Mouse (Mus musculus): ENCODE data around the gene Agap1. TPM values are rescaled to one million over a fixed set of nuclear protein-coding genes. Genes with fewer than 3 reads are reported as not detected.

The Agap1 gene
- polyA plus RNA-seq, 1 experiment from 2014 or later: 10.8 TPM

DNA sequence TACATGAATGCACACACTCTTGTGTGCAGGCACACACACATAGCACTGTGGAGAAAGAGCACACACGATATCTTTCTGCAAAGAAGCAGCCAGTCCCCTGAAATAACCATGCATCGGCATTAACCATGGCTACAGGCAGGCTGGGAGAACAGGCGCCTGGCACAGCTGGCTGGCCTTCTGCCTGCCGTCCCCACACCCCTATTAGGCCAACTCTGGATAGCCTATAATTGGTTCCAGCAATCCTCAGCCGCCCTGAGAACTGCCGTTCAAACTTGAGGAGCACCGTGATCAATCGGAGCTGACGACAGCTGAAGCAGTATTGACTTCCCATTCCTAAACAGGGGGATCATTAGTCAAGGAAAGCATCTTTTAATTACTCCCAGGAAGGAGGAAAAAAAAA, 391.5 kb downstream of the Agap1 start:
- ATAC-seq (replicated peaks; ENCODE audit: insufficient number of reproducible peaks, low FRiP score, low TSS enrichment): no peak
- H3K9ac ChIP-seq (ENCODE audit: low read depth, low read length): no peak overlapping the region
- WGBS (ENCODE audit: insufficient replicate concordance): 65% methylated on average over 9 of the region's 9 CpGs
- no peak overlapping the region for H3K4me2 ChIP-seq
- no peaks in the 10 kb centered on the region for H3K4me1 ChIP-seq (ENCODE audit: control insufficient read depth, insufficient read depth, low read length)
- H3K27ac ChIP-seq (ENCODE audit: low read depth, low read length): no peak overlapping the region
- no peaks in the 10 kb centered on the region for H3K27me3 ChIP-seq (ENCODE audit: control insufficient read depth, insufficient read depth, low read length)
- H3K36me3 ChIP-seq (ENCODE audit: control insufficient read depth, insufficient read depth, low read length): peaks cover 4% of the 10 kb centered on the region; the same call in 1 of the 2 replicates
- no peaks in the 10 kb centered on the region for H3K9me3 ChIP-seq (replicated peaks; ENCODE audit: control insufficient read depth, low read length)
- H3K4me3 ChIP-seq (ENCODE audit: low read depth, low read length): no peak overlapping the region

DNA sequence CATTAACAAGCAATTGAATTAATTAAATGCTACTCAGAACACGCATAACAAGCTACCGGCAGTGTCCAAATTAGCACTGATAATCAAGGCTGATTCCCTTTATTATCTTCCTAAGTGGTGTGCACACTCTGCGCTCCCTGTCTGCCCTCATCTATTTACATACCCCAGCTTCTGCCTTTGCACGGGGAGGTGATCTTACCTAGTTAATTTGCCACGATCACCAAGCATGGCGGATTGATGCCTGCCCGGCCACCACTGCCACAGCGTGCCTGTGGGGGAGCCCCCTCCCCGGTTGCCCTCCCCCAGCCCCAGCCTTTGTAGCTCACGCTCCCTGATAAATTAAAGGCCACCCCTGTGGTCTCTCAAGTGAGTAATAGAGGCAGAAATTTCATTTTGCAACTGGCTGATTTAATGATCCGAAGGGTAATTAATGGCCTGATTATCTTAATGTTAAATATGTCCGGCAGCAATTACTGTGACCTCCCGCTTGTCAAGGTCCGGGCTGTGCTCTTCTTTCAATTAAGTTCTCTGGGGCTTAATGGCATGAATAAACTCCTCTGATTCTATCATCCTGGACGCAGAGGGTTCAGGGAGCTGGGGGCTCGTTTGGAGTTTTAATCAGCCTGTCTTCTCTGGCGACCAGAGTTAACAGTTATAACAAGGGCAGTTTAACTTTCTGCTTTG, 393.9 kb downstream of the Agap1 start:
- WGBS (ENCODE audit: insufficient replicate concordance): 78% methylated on average over 17 of the region's 17 CpGs

DNA sequence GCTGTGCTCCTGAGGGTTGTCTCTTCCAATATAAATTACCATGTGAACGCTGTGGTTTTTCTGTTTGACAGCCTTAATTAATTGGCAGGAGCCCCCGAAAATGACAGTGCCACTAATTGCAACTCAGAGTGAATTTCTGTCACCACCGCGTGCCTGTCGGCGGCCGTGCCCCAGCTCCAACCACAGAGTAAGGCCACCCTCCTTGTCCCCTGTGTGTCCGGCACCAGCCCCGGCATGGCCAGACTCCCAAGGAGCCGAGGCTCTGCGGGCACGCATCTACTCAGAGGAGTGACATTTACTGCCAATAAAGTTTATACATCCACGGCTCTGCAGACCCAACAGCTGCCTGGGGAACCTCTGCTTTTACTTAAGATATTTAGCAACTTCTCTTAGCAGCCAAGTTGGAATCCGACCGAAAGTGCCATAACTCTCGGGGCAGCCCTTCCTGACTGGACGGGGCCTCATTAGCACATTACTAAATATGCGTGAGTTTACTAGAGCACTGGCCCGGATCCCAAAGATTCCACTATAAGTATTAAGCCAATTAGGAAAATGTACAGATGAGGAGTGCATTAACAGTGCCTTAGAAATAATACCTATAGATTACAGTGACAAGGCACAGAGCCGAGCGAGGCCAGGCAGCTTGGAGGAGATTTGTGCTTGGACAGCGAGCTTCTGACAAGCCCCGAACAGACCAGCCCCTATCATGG, 394.7 kb downstream of the Agap1 start:
- no peak overlapping the region for H3K27ac ChIP-seq (ENCODE audit: low read depth, low read length)
- no peak overlapping the region for H3K9ac ChIP-seq (ENCODE audit: low read depth, low read length)
- ATAC-seq (replicated peaks; ENCODE audit: insufficient number of reproducible peaks, low FRiP score, low TSS enrichment): no peak
- 83% methylated on average over 23 of the region's 23 CpGs for WGBS (ENCODE audit: insufficient replicate concordance)
- no peaks in the 10 kb centered on the region for H3K9me3 ChIP-seq (replicated peaks; ENCODE audit: control insufficient read depth, low read length)
- H3K27me3 ChIP-seq (ENCODE audit: control insufficient read depth, insufficient read depth, low read length): no peaks in the 10 kb centered on the region
- no peaks in the 10 kb centered on the region for H3K36me3 ChIP-seq (ENCODE audit: control insufficient read depth, insufficient read depth, low read length)
- H3K4me1 ChIP-seq (ENCODE audit: control insufficient read depth, insufficient read depth, low read length): no peaks in the 10 kb centered on the region
- H3K4me2 ChIP-seq: no peak overlapping the region
- no peak overlapping the region for H3K4me3 ChIP-seq (ENCODE audit: low read depth, low read length)

More for the DNA sequence above, 393.9 kb downstream of the Agap1 start:
- H3K9ac ChIP-seq (ENCODE audit: low read depth, low read length): no peak overlapping the region
- no peak for ATAC-seq (replicated peaks; ENCODE audit: insufficient number of reproducible peaks, low FRiP score, low TSS enrichment)
- no peaks in the 10 kb centered on the region for H3K4me1 ChIP-seq (ENCODE audit: control insufficient read depth, insufficient read depth, low read length)
- H3K4me3 ChIP-seq (ENCODE audit: low read depth, low read length): no peak overlapping the region
- no peak overlapping the region for H3K4me2 ChIP-seq
- no peak overlapping the region for H3K27ac ChIP-seq (ENCODE audit: low read depth, low read length)
- no peaks in the 10 kb centered on the region for H3K27me3 ChIP-seq (ENCODE audit: control insufficient read depth, insufficient read depth, low read length)
- no peaks in the 10 kb centered on the region for H3K36me3 ChIP-seq (ENCODE audit: control insufficient read depth, insufficient read depth, low read length)
- no peaks in the 10 kb centered on the region for H3K9me3 ChIP-seq (replicated peaks; ENCODE audit: control insufficient read depth, low read length)

GRCm38 (mm10) chr1:89849861-89850230, 395.2 kb downstream of the Agap1 start:
- no peak overlapping the region for H3K4me2 ChIP-seq
- H3K9me3 ChIP-seq (replicated peaks; ENCODE audit: control insufficient read depth, low read length): no peaks in the 10 kb centered on the region
- no peak for ATAC-seq (replicated peaks; ENCODE audit: insufficient number of reproducible peaks, low FRiP score, low TSS enrichment)
- no peaks in the 10 kb centered on the region for H3K4me1 ChIP-seq (ENCODE audit: control insufficient read depth, insufficient read depth, low read length)
- no peaks in the 10 kb centered on the region for H3K36me3 ChIP-seq (ENCODE audit: control insufficient read depth, insufficient read depth, low read length)
- H3K4me3 ChIP-seq (ENCODE audit: low read depth, low read length): no peak overlapping the region
- H3K9ac ChIP-seq (ENCODE audit: low read depth, low read length): no peak overlapping the region
- WGBS (ENCODE audit: insufficient replicate concordance): 88% methylated on average over 7 of the region's 7 CpGs
- H3K27me3 ChIP-seq (ENCODE audit: control insufficient read depth, insufficient read depth, low read length): no peaks in the 10 kb centered on the region
- H3K27ac ChIP-seq (ENCODE audit: low read depth, low read length): no peak overlapping the region

GRCm38 (mm10) chr1:89850681-89851414, 396.2 kb downstream of the Agap1 start:
- Histone ChIP-seq H3K27me3 (ENCODE audit: control insufficient read depth, insufficient read depth, low read length) (no peaks in the 10 kb centered on the region), H3K36me3 (ENCODE audit: control insufficient read depth, insufficient read depth, low read length) (no peaks in the 10 kb centered on the region), H3K4me2 (no peak overlapping the region), H3K4me3 (ENCODE audit: low read depth, low read length) (no peak overlapping the region), H3K4me1 (ENCODE audit: control insufficient read depth, insufficient read depth, low read length) (no peaks in the 10 kb centered on the region), H3K27ac (ENCODE audit: low read depth, low read length) (no peak overlapping the region), H3K9ac (ENCODE audit: low read depth, low read length) (no peak overlapping the region), H3K9me3 (replicated peaks; ENCODE audit: control insufficient read depth, low read length) (no peaks in the 10 kb centered on the region)
- no peak for ATAC-seq (replicated peaks; ENCODE audit: insufficient number of reproducible peaks, low FRiP score, low TSS enrichment)
- WGBS (ENCODE audit: insufficient replicate concordance): 78% methylated on average over 11 of the region's 11 CpGs

- H3K27ac ChIP-seq (ENCODE audit: low read depth, low read length): no peak overlapping the region
- no peaks in the 10 kb centered on the region for H3K36me3 ChIP-seq (ENCODE audit: control insufficient read depth, insufficient read depth, low read length)
- no peak for ATAC-seq (replicated peaks; ENCODE audit: insufficient number of reproducible peaks, low FRiP score, low TSS enrichment)
- H3K4me1 ChIP-seq (ENCODE audit: control insufficient read depth, insufficient read depth, low read length): no peaks in the 10 kb centered on the region
- no peak overlapping the region for H3K4me2 ChIP-seq
- H3K27me3 ChIP-seq (ENCODE audit: control insufficient read depth, insufficient read depth, low read length): no peaks in the 10 kb centered on the region
- WGBS (ENCODE audit: insufficient replicate concordance): 29% methylated on average over 3 of the region's 3 CpGs
- H3K9me3 ChIP-seq (replicated peaks; ENCODE audit: control insufficient read depth, low read length): no peaks in the 10 kb centered on the region
- no peak overlapping the region for H3K9ac ChIP-seq (ENCODE audit: low read depth, low read length)
- H3K4me3 ChIP-seq (ENCODE audit: low read depth, low read length): no peak overlapping the region
Observed at GRCm38 (mm10) chr1:89859182-89859581, 404.6 kb downstream of the Agap1 start.

GRCm38 (mm10) chr1:89860017-89860730, 405.6 kb downstream of the Agap1 start:
- WGBS (ENCODE audit: insufficient replicate concordance): 65% methylated on average over 2 of the region's 2 CpGs
- no peaks in the 10 kb centered on the region for H3K4me1 ChIP-seq (ENCODE audit: control insufficient read depth, insufficient read depth, low read length)
- H3K27me3 ChIP-seq (ENCODE audit: control insufficient read depth, insufficient read depth, low read length): no peaks in the 10 kb centered on the region
- no peaks in the 10 kb centered on the region for H3K36me3 ChIP-seq (ENCODE audit: control insufficient read depth, insufficient read depth, low read length)
- H3K27ac ChIP-seq (ENCODE audit: low read depth, low read length): no peak overlapping the region
- H3K9ac ChIP-seq (ENCODE audit: low read depth, low read length): no peak overlapping the region
- H3K4me3 ChIP-seq (ENCODE audit: low read depth, low read length): no peak overlapping the region
- H3K9me3 ChIP-seq (replicated peaks; ENCODE audit: control insufficient read depth, low read length): no peaks in the 10 kb centered on the region
- no peak for ATAC-seq (replicated peaks; ENCODE audit: insufficient number of reproducible peaks, low FRiP score, low TSS enrichment)
- H3K4me2 ChIP-seq: no peak overlapping the region

- Histone ChIP-seq H3K9ac (ENCODE audit: low read depth, low read length) (no peak overlapping the region), H3K27me3 (ENCODE audit: control insufficient read depth, insufficient read depth, low read length) (no peaks in the 10 kb centered on the region), H3K36me3 (ENCODE audit: control insufficient read depth, insufficient read depth, low read length) (no peaks in the 10 kb centered on the region), H3K4me3 (ENCODE audit: low read depth, low read length) (no peak overlapping the region), H3K27ac (ENCODE audit: low read depth, low read length) (no peak overlapping the region), H3K4me1 (ENCODE audit: control insufficient read depth, insufficient read depth, low read length) (no peaks in the 10 kb centered on the region), H3K4me2 (no peak overlapping the region), H3K9me3 (replicated peaks; ENCODE audit: control insufficient read depth, low read length) (no peaks in the 10 kb centered on the region)
- ATAC-seq (replicated peaks; ENCODE audit: insufficient number of reproducible peaks, low FRiP score, low TSS enrichment): no peak
- 55% methylated on average over 6 of the region's 6 CpGs for WGBS (ENCODE audit: insufficient replicate concordance)
Observed at GRCm38 (mm10) chr1:89865787-89866186, 411.2 kb downstream of the Agap1 start.

Measured in heart, embryonic 11.5 days (tissue).